Mouse (Mus musculus) gastrocnemius, postnatal 4 days (tissue): Measurements from ENCODE around the gene Fli1. TPM values are rescaled to one million over a fixed set of nuclear protein-coding genes. Genes with fewer than 3 reads are reported as not detected.

Experiments
- DNase-seq, 2 experiments: peaks; one replicate each; pipeline ENCODE4 v3.0.0; 2021 to 2022; ENCODE audit warnings: low spot score in 2 of 2, mixed read lengths in 2 of 2
- long read RNA-seq, 2 experiments: library from polyadenylated mRNA; stranded (forward); transcript quantifications; one replicate each; pipeline ENCODE4 v2.0.0; 2021
- total RNA-seq, 2 experiments: library from RNA; stranded (reverse); gene quantifications; 2 replicates each; pipeline ENCODE4 v1.2.3; 2021

The Fli1 gene
- 10 to 100 TPM; 22.3 to 27.9 TPM for total RNA-seq
- long read RNA-seq, experiment 1, transcript Fli1-201 (9 exons, 3,318 nt) = major isoform, 10 of 20 reads
- long read RNA-seq, experiment 1, partial matches to known transcripts = 5 of 20 reads
- long read RNA-seq, experiment 1, other reads (novel, unspliced or antisense) = 5 of 20 reads
- long read RNA-seq, experiment 2, transcript Fli1-201 (9 exons, 3,318 nt) = major isoform, 10 of 20 reads
- long read RNA-seq, experiment 2, partial matches to known transcripts = 8 of 20 reads
- long read RNA-seq, experiment 2, other reads (novel, unspliced or antisense) = 2 of 20 reads

- no peak for DNase-seq
Observed at GRCm38 (mm10) chr9:32542212-32543039, at the start of gene Fli1. Fli1 (minus strand) TSS chr9:32542861.

DNA sequence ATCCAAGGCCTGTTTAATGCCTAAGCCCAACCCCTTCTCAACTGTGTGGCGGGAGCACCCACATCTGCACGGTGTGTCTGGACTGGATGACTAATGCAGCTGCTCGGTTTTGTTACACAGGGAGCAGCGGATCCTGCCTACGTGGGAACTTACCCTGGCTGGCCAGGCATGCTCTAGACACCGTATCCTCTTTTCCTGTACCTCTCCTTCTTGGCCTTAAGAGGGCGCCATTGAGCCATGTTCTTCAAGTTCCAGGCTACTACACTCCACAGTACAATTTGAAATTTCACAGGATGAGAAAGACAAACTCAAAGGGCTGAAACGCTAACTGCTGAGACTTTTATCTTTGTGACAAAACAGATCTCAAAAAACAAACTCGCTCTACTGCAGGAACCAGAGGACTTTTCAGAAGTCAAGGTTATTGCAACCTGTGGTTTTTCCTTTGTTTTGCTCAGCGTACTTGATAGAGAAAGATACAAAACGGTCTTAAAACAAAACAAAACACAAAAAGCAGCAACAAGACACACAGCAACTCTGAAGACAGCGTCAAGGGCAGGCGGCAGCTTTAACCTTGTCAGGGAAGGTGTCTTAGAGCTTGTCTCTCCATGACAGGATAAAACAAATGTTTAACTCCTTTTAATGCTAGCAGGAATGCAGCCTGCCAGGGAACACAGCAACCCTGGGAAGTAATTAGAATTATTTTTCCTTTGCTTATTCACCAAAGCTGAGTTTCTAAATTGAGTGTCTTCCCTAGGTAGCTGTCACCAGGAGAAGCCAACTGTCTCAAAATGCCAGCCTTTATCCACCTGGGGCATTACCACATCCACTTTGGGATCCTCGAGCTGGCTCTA, 49.3 kb upstream of the Fli1 start:
- peak in 1 of 2 experiments; percentile 51 for DNase-seq

- DNase-seq = no peak
Observed at GRCm38 (mm10) chr9:32590571-32590970, 47.9 kb upstream of the Fli1 start.

DNA sequence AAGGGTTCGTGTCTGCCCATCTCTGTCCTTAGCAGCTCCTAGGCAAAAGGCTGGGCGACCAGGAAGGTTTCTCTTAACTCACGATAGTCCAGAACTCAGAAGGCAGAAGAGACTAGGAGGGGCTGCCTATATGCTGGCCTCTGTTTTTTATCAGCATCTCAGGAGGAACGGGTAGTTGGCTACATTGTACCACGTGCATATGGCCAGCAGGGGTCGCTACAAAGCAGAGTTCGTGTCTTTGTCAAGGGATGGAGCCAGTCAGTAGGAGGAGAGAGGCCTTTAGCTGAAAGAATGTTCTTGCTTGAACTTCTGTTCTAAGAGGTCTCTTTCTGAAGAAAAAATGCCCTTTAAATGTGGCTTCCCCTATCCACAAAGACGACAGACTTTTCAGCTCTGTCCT, 47.2 kb upstream of the Fli1 start:
- DNase-seq = peak; percentile 69 to 80

GRCm38 (mm10) chr9:32585357-32585756, 42.7 kb upstream of the Fli1 start:
- DNase-seq = no peak

DNA sequence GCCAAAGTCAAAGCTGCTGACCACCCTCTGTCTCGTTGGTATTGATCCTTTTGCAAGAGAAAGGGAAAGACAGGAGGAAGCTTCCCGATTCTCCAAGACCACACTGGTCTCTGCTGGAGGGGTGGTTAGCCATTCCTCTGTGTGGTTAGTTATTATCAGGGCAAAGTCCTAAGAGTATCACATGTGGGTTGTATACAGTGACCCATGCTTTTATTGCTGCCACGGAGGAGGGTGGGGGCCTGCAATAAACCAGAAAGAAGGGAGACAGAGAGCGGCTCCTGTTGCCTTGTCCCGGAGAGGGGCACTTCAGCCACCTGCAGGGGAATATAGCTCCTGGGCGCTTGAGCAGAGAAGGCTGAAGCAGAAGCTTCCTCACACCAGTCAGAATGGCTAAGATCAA, 41.2 kb upstream of the Fli1 start:
- DNase-seq = no peak

- DNase-seq = no peak
Observed at GRCm38 (mm10) chr9:32581851-32582573, 39.4 kb upstream of the Fli1 start.

DNA sequence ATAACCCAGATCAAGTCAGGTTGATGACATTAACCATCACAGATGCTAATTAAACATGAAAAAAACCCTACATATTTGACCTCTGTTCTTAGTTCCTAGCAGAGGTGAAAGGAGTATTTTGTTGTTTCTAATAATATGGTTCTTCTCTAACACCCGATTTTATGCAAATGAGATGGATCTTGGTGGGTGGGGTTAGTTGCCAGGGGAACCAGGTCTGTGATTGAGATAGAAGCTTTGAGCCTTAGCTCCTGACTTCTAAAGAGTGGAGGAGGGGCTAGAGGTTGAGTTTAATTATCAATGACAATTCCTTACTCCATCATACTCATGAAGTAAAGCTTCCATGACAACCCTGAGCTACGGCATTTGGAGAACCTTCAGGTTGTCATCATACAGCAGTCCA, 35.8 kb upstream of the Fli1 start:
- DNase-seq = no peak

DNA sequence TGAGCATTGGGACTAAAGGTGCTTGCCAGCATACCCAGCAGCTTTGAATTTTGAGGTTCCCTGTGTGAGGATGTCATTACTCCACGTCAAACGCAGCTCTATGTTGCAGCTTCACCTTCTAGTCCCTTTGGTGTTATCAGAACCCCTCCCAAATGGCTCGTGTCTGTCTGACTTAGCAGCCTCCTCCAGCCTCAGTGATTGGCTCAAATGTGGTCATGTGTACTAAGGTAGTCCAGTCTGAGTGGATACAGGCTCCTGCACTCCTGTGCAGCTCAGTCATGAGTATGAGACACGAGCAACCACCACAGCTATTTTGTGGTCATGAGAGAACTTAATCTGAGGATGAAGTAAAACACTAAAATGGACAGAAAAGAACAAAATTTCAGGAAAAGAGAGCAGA, 31.0 kb upstream of the Fli1 start:
- DNase-seq = no peak

DNA sequence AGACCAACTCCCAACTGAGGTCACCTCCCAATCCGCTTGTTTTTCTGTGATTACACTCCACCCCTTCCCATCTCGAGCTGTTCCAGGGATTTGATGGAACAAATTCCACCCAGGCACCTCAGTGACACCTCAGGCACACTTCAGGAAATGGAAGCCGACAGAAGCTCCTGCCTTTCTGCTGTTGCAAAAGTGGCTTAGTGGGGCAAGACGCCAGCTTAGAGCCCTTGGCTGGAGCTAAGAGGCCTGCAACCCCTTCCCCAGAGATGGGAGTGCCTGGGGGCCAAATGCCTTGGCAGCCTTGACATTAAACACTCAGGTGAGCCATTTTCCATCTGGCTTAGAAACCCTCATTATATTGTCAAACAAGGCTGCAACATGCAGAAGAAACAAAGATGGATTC, 29.0 kb upstream of the Fli1 start:
- DNase-seq = no peak

- DNase-seq = no peak
Observed at GRCm38 (mm10) chr9:32570547-32570946, 27.9 kb upstream of the Fli1 start.

GRCm38 (mm10) chr9:32569261-32569660, 26.6 kb upstream of the Fli1 start:
- no peak for DNase-seq

GRCm38 (mm10) chr9:32567603-32568002, 24.9 kb upstream of the Fli1 start:
- DNase-seq = no peak

DNA sequence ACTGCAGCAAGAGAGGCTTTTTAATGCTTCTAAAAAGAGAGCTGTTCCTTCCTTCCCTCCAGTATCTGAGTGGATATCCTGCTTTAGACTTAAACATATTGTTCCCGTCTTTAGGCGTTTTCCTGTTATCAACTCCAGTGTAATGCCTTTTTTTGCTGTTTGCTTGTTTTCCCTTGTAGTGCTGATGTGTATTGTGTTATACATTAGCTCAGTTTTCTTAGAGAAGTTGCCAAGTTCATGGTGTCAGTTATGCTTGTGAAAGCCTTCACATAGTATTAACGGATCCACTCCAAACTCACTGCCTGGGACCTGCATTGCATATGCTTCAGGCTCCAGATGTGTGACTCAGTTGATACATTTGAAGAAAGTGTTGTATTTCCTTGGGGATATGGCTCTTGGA, 22.6 kb upstream of the Fli1 start:
- DNase-seq = no peak

- DNase-seq = no peak
Observed at GRCm38 (mm10) chr9:32562837-32563236, 20.2 kb upstream of the Fli1 start.

GRCm38 (mm10) chr9:32562409-32562808, 19.7 kb upstream of the Fli1 start:
- DNase-seq = no peak

- no peak for DNase-seq
Observed at GRCm38 (mm10) chr9:32561190-32561890, 18.7 kb upstream of the Fli1 start.

GRCm38 (mm10) chr9:32559859-32560258, 17.2 kb upstream of the Fli1 start:
- no peak for DNase-seq

DNA sequence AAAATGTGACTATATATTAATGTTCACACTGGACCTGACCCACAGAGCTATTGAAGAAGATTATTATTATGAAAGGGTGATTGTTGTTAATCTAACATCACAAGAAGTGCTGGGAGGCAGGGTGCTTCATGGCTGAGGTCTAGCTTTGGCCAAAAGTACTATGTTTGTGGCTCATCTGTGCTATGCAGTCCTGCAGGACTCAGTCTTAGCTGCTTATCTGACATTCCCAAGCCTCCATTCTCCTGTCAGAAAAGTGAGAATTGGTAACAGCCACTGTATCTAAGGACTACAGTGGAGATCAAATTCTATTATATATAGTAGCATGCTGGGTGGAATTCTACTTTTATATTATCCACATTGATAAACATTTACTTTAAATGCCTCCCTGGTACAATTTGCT, 16.8 kb upstream of the Fli1 start:
- DNase-seq = no peak

DNA sequence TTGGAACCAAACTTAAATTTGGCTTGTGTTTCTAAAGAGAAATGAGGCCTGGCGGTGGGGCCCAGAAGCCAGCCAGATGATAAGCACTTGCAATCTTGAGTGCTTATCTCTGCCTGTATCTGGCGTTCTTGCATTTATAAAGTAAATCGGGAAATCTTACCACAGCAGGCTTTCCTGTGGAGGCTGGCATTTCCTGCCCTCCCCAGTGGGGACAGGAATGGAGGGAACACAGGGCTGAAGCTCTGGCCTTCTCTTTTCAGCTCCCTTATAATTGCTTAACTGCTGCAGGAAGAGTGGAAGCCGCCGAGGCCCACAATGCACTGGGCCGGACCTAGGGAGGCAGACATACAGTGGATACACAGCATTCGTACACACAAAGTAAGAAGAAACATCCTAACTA, 13.7 kb upstream of the Fli1 start:
- DNase-seq = no peak
